Mouse (Mus musculus): ENCODE results near the gene Tmem94.

The Tmem94 gene

DNA sequence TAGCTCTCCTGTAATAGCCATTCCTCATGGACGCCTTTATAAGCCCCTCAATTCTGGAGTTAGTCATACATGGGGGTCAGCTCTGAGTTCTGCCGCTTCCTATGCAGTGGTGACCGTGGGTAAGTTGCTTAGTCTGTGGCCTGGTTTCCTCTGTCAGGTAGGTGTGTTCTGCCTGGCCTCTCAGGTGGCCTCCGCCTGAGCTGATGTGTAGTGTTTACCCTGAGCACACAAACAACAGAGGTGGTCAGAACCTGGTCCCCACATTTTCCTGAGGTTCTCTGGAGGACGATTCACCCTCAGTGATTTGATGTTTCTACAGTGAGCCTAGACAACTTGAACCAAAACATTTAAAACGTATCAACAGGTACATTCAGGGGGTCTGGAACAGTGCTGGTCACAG is 66.8 kb downstream of the Tmem94 start:
- no peak for DNase-seq (ENCODE audit: low spot score in 2 of 2)

DNA sequence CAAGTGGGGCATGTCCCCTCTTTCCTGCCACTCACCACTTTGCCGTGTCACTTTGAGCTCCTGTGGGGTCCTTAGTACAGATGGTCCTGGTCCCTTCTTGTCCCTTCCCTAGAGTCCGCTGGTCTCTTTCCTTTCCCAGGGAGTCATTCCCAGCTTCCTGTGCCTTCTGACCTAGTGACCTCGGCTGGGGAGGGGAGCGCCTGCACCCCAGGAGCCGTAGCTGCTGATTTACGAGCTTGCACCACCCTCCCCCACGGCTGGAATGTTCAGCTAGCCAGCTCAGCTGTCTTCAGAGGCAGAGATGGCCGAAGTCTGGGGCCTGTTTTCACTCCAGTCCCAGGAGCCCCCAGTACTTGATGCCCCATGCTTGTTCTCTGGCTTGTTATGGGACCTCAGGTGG is 67.3 kb downstream of the Tmem94 start:
- no peak for DNase-seq (ENCODE audit: low spot score in 2 of 2)

DNA sequence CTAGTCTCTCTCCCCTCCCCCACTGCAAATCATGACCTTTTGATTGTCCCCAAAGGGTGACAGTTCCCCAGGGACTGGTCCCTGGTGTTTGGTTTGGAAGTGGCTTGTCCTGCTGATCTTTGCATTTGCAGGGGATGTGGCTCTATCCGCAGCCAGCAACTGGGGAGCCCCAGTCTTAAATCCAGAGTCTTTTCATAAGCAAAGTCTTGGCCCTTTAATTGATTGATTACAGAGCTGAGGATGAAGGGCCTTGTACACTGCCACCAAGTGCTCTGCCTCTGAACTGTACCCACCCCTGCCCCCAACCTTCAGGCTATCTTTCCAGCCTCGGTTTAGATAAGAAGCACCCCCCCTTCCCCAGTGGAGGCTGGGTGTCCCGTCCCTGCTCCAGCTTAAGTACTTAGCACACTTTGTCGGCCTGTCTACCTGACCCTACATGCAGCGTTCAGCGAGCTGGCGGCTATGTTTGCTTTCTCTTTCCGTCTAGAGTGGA is 67.8 kb downstream of the Tmem94 start:
- no peak for DNase-seq (ENCODE audit: low spot score in 2 of 2)

DNA sequence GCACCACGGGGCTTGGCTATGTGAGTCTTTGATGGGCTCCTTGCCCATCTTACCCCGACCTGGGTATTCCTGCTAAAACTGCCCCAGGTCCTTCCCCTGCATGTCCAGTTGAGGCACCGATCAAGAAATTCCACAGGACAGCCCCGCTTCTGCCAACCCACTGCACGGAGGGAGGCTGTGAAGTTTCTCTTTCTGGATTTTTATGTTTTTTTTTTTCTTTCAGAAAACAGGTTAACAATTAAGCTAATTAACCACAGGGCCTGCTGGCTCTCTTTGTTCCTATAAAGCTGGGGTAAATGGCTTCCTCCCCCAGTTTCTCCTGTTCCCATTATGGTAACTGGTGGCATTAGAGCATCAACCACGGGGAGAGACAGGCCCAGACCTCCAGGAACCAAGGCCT is 68.8 kb downstream of the Tmem94 start:
- DNase-seq (ENCODE audit: low spot score in 2 of 2): no peak

DNA sequence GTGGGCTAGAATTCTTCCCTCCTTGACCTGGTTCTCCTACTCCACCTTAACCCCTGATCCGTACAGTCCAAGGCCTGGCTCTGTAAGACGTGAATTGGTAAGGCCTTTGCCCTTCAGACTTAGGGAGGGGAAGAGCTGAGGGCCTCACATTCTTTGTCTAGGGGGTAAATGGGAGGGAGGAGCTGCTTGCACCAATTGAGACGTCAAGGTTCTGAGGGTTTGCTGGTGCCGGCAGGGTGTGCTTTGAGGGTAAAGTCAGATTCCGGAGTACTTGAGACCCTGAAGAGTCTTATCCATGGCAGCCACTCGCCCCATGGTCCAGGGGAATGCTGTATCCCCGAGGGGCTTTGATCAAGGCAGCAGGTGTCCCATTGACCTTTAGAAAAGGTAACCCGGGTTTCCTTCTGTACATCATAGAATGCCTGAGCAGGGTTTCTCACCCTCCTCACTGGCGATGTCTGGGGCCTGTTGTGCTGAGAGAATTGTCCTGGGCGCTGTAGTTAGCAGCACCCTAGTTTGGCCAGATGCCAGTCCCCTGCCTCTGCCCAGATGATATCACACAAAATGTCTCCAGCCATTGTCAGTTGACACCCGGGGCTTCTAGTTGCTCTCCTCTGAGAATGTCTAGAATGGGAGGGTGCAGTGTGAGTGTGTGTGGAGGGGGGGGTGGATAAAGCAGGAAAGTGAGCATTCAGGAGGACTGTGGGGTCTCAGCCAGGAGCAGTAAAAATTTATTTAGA is 71.6 kb downstream of the Tmem94 start:
- no peak for DNase-seq (ENCODE audit: low spot score in 2 of 2)

DNA sequence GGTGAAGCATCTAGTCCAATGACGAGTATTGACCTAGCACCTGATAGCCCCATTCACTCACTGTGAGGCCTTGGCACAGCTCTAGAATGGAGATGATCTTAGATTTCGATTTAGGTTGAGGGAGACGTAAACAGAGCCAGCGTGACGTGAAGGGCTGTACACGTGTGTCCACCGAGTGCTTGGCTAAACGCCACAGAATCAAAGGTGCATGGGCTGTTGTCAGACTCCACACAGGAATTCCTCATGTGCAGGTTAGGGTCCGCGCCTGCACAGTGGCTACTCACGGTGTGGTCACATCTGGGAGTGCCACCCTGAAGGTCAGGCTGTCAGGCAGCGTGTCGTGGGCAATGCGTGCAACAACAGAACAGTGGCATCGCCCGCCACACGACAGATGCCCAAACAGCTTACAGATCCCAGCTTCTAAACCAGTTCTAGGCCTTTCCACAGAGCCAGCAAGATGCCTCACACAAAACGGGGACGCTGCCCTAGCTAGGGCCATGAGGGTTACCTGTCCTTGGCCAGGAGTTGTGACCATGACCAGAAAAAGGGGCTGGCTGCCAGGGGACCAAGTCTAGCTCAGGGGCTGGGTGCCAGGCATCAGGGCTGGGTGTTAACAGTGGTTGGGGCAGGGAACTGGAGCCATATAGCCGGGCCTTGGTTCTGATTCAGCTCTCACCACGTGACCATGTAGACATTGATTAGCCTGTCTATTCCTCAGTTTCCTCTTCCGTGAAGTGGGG is 72.5 kb downstream of the Tmem94 start:
- DNase-seq (ENCODE audit: low spot score in 2 of 2): no peak

DNA sequence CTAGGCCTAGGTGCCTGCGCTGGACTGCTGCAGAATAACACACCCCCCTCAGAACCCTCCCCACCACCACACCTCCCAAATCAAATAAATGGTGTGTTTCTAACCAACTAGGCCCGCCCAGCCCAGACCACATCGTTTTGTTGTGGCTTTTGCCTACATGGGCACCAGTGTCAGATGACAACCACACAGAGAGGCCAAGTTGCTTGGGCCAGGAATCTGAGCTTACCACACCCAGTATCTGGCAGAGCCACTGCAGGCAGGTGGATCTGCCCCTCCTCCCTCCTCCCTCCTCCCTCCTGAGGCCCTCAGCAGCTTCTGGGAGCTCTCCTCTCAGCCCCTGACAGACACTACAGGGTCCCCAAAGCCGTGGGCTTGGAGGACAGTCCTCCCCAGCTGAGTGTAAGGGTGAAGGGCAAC is 73.7 kb downstream of the Tmem94 start:
- DNase-seq (ENCODE audit: low spot score in 2 of 2): no peak

DNA sequence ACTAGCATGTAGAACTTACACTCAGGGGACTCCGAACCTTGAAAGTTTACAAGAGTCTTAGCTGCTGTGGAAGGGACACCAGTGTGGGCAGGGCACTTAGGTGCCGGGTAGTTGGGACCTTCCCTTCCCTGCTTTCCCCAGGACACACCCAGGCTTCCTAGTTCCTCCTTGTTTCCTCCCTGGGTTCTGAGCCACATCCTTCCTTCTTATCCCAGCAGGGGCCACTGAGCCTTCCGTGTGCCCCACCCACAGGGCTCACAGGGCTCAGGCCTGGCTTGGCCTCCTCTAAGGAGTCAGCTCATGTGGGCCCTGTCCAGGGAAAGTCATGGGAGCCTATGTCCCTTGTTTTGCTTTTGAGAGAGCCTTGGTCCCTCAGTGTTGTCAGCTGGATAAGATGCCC is 74.5 kb downstream of the Tmem94 start:
- DNase-seq (ENCODE audit: low spot score in 2 of 2): no peak

DNA sequence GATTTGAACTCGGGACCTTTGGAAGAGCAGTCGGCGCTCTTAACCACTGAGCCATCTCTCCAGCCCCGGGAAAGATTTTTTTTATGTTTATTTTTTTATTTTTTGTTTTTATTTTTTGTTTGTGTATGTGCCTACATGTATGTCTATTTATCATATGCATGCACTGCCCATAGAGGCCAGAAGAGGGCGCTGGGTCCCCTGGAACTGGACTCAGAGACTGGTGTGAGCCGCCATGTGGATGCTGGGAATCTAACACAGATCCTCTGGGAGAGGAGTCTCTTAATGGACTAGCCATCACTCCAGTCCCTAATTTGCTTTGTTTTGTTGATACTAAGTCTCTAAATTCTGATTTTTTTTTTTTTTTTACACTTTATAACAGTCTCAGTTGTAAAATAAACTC is 75.8 kb downstream of the Tmem94 start:
- DNase-seq (ENCODE audit: low spot score in 2 of 2): no peak

DNA sequence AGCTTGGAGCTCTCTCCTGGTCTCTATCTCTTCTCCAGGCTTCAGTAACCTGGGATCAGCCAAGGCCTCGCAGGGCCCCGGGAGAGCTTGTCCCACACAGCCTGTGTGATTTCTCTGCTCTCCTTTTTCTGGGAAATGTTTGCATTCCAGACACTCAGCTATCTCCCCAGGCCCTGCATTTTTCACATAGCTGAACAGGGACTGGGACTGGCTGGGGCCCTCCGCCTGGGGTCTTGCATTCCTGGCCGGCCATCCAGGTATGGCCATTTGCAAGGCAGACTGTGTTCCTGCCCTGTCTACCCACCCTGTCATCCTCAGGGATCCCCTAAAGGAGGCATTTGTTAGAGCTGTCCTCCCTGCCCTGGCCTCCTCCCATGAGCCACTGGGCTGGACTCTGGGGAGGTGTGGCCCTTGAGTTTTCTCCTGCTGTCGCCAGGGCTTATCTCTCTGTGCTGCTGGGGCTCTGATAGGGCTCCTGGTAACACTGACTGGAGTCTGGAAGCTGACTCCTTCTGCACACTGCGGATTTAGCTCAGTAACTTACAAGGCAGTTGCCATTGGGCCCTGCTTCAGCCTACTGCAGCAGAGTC is 76.8 kb downstream of the Tmem94 start:
- peak; percentile 59 to 75 for DNase-seq (ENCODE audit: low spot score in 2 of 2)

DNA sequence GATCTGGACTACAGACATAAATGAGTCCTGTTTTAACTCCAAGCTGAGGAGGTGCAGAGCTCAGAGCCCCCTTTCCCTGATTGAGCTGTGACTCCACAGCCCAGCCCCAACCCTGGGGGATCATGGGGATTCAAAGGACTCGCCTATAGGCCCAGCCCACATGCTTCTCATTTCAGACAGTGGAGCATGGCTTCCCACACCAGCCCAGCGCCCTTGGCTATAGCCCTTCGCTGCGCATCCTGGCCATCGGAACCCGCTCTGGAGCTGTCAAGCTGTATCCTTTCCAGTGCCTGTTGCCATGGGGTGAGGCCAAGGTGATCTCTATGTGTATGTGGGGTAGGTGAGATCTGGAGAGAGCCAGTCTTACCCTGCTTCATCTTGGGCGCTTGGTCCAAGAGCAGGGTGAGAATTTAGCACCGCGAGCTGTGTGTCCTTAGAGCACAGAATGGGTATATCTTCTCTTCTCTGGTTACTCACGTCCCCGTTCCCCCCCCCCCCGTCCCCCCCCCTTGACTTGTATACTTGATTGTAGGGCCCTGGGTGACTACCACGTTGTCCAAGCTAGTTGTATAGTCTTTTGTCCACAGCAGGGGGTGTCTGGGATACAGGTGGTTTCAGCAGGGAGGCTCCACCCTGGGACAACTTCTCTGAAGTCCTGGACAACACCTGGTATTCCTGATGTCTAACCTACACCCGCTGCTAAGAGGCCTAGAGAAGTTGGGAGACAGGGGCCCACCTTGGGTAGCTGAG is 78.1 kb downstream of the Tmem94 start:
- DNase-seq (ENCODE audit: low spot score in 2 of 2): no peak

DNA sequence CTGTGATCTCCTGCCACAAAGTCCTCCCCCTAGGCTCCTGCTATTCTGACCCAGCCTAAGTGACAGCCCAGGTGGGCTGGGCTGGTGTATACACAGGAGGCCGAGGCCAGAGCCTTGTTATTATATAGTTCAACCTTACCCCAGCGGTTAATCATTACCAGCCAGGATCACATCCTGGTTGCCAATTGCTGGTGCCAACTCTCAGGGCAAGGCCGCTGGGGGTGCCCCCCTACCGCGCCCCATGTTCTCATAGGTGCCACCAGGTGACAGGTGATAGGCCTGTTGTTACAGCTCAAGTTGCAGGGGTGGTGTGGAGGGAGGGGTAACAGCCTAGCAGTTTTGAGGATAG is 78.6 kb downstream of the Tmem94 start:
- DNase-seq (ENCODE audit: low spot score in 2 of 2): no peak

DNA sequence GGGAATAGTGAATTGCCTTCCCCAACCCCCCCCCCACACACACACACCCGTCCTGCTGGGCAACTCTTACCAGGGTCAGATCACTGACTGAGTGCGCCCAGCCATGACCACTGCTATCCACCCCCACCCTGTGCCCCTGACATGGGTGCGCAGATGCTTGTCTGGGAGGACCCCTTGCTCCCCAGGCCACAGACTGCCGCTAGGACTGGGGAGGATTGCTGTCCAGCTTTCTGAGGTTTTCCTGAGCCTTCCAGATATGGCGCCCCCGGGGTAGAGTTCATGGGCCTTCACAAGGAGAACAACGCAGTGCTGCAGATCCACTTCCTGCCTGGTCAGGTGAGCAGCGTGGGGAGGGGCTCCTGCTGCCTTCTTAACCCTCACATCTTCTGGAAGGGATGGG is 79.0 kb downstream of the Tmem94 start:
- no peak for DNase-seq (ENCODE audit: low spot score in 2 of 2)

DNA sequence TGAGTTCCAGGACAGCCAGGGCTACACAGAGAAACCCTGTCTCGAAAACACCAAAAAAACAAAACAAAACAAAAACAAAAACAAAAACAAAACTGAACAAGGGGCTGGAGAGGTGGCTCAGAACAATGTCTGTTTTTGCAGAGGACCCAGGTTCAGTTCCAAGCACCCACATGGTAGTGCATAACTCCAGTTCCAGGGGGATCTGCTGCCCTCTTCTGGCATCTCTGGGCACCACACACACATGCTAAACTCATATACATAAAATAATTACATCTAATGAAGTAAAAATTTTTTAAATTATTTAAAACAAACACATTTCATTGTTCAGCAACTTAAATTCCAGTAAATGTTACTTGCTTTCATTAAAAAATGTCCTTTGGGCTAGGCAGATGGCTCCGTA is 80.6 kb downstream of the Tmem94 start:
- DNase-seq (ENCODE audit: low spot score in 2 of 2): no peak
